Mouse (Mus musculus): ENCODE results near the gene Adgrg3.

GRCm38 (mm10) chr8:95080381-95081341 is 63.2 kb downstream of the Adgrg3 start, which contains the start of gene Katnb1:
- TF ChIP-seq CTCF (IDR thresholded peaks at IDR 0.05; ENCODE audit: extremely low read depth, insufficient read depth, insufficient read length, insufficient replicate concordance) (no peak), POLR2A (IDR thresholded peaks at IDR 0.05; ENCODE audit: low read depth, low read length) (peak; percentile 93)

All from spleen, adult 2 months (tissue).